Mouse (Mus musculus): ENCODE data around the gene Myo1d.

DNA sequence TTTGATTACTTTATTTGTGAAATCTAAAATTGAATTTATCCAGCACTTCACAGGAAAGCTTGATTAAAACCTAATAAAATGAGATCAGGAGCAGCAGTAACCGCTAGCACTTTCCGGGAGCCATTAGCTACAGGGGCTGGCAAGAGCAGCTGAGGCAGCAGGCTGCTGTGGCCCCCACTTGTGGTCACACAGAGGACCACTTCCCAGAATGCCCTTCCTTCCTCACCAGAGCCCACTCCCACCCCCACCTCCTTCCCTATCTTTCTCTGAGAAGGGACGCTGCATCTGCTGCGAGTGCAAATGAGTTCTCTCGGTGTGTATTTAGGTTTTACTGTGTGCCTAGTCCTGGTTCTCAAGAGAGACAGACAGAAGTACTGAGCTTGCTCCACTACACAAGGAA is 219.1 kb downstream of the Myo1d start:
- TF ChIP-seq POLR2A (IDR thresholded peaks at IDR 0.05; ENCODE audit: borderline replicate concordance, extremely low read depth, low read depth, low read length) (no peak), CTCF (IDR thresholded peaks at IDR 0.05; ENCODE audit: insufficient read depth, low read length) (no peak)
